Mouse (Mus musculus): ENCODE measurements around the gene Fam234b. TPM values are rescaled to one million over a fixed set of nuclear protein-coding genes. Genes with fewer than 3 reads are reported as not detected.

Fam234b gene
- polyA plus RNA-seq, 1 experiment, result 4.6 TPM

GRCm38 (mm10) chr6:135182925-135183324, 14.9 kb upstream of the Fam234b start:
- no peaks in the 10 kb centered on the region for H3K79me2 ChIP-seq (ENCODE audit: control insufficient read depth, insufficient read depth)
- no peaks in the 10 kb centered on the region for H3K36me3 ChIP-seq (ENCODE audit: control insufficient read depth, insufficient read depth)
- H3K27me3 ChIP-seq (ENCODE audit: control insufficient read depth, insufficient read depth, insufficient read length), result no peaks in the 10 kb centered on the region
- H3ac ChIP-seq (ENCODE audit: control insufficient read depth, insufficient read length, low read depth), result no peak overlapping the region
- no peaks in the 10 kb centered on the region for H3K79me3 ChIP-seq (ENCODE audit: low read depth)
- no peak for TF ChIP-seq CTCF (IDR thresholded peaks at IDR 0.05; ENCODE audit: control insufficient read depth, insufficient read depth, insufficient read length)
- no peak for TF ChIP-seq MYOG (IDR thresholded peaks at IDR 0.05; ENCODE audit: control insufficient read depth, extremely low read depth, insufficient read length)
- no peak for TF ChIP-seq FOSL1 (IDR thresholded peaks at IDR 0.05; ENCODE audit: insufficient read depth, low read length, poor library complexity, severe bottlenecking)
- TF ChIP-seq CEBPB (IDR thresholded peaks at IDR 0.05; ENCODE audit: low read depth), result no peak
- TF ChIP-seq USF1 (IDR thresholded peaks at IDR 0.05; ENCODE audit: low read depth), result no peak
- no peak for TF ChIP-seq MAX (IDR thresholded peaks at IDR 0.05)
- TF ChIP-seq MYOD1 (IDR thresholded peaks at IDR 0.05; ENCODE audit: control insufficient read depth, insufficient read length, low read depth), result no peak
- no peak overlapping the region for H3K4me3 ChIP-seq (ENCODE audit: insufficient read depth, poor library complexity, severe bottlenecking)

DNA sequence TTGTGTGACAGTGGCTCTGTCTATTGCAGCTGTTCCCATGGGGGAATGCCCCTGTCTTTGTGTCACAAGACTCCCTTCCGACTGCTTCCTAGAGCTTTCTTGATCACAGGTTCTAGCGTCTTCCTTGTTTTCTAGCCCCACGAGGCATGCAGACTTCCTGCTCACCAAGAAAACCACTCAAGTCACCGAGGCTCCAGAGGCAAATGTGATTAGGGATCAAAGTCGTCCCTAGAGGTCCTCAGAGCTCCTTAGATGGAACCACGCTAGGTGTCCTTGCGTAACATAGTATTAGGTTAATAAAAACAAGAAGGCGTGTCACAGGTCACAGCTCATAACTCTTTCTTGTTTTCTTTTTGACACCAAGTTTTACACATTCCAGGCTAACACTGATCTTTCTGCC, 13.8 kb upstream of the Fam234b start:
- no peaks in the 10 kb centered on the region for H3K27me3 ChIP-seq (ENCODE audit: control insufficient read depth, insufficient read depth, insufficient read length)

DNA sequence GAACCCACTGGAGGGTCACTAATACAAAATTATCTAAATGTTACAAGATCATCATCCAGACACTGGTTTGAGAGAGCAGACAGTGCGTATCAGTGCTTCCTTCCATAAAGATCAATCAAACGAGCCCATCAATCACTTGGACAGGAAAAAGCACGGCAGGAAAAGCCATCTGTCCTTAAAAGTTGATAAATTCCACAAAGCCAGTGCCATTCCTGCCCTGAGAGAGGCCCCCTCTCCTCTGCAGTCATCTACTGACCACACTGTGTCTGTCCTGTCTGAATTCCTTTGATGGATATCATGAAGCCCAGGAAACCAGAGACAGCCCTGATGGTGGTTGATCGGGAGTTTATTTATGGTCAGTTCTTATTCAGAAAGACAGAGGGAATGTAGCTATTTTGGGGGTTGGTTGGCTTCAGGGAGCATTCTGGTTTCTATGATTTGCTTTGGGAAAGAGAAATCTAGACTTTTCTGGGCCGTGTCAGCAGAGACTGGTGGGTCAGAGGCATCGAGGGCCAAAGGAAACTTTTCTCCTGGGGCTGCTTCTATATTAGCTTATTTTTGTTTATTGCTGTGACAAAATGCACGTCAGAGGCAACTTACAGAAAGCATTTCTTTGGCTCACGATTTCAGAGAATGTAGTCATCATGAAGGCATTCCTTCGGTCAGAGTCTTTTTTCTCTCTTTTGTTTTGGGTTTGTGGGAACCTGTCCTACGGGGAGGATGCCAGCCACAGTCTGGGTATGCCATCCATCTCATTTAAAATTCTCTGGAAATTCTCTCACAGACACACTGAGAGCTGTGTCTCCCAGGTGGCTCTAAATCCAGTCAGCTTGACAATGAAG, 10.5 kb upstream of the Fam234b start:
- H3ac ChIP-seq (ENCODE audit: control insufficient read depth, insufficient read length, low read depth), result peak overlapping the region; percentile 40
- H3K79me3 ChIP-seq (ENCODE audit: low read depth), result no peaks in the 10 kb centered on the region
- no peak for TF ChIP-seq MAX (IDR thresholded peaks at IDR 0.05)
- TF ChIP-seq USF1 (IDR thresholded peaks at IDR 0.05; ENCODE audit: low read depth), result peak; percentile 88
- no peak for TF ChIP-seq CTCF (IDR thresholded peaks at IDR 0.05; ENCODE audit: control insufficient read depth, insufficient read depth, insufficient read length)
- no peak for TF ChIP-seq CEBPB (IDR thresholded peaks at IDR 0.05; ENCODE audit: low read depth)
- TF ChIP-seq FOSL1 (IDR thresholded peaks at IDR 0.05; ENCODE audit: insufficient read depth, low read length, poor library complexity, severe bottlenecking), result no peak
- no peaks in the 10 kb centered on the region for H3K36me3 ChIP-seq (ENCODE audit: control insufficient read depth, insufficient read depth)
- H3K79me2 ChIP-seq (ENCODE audit: control insufficient read depth, insufficient read depth), result no peaks in the 10 kb centered on the region
- H3K4me3 ChIP-seq (ENCODE audit: insufficient read depth, poor library complexity, severe bottlenecking), result no peak overlapping the region
- no peaks in the 10 kb centered on the region for H3K27me3 ChIP-seq (ENCODE audit: control insufficient read depth, insufficient read depth, insufficient read length)

More for the DNA sequence above, 13.8 kb upstream of the Fam234b start:
- TF ChIP-seq CEBPB (IDR thresholded peaks at IDR 0.05; ENCODE audit: low read depth), result no peak
- TF ChIP-seq MYOG (IDR thresholded peaks at IDR 0.05; ENCODE audit: control insufficient read depth, extremely low read depth, insufficient read length), result no peak
- no peak for TF ChIP-seq CTCF (IDR thresholded peaks at IDR 0.05; ENCODE audit: control insufficient read depth, insufficient read depth, insufficient read length)
- H3K79me3 ChIP-seq (ENCODE audit: low read depth), result no peaks in the 10 kb centered on the region
- no peak overlapping the region for H3K4me3 ChIP-seq (ENCODE audit: insufficient read depth, poor library complexity, severe bottlenecking)
- H3ac ChIP-seq (ENCODE audit: control insufficient read depth, insufficient read length, low read depth), result no peak overlapping the region
- H3K79me2 ChIP-seq (ENCODE audit: control insufficient read depth, insufficient read depth), result no peaks in the 10 kb centered on the region
- no peaks in the 10 kb centered on the region for H3K36me3 ChIP-seq (ENCODE audit: control insufficient read depth, insufficient read depth)

- Histone ChIP-seq H3K79me2 (ENCODE audit: control insufficient read depth, insufficient read depth) (no peaks in the 10 kb centered on the region), H3K4me3 (ENCODE audit: insufficient read depth, poor library complexity, severe bottlenecking) (no peak overlapping the region), H3ac (ENCODE audit: control insufficient read depth, insufficient read length, low read depth) (no peak overlapping the region), H3K79me3 (ENCODE audit: low read depth) (no peaks in the 10 kb centered on the region), H3K36me3 (ENCODE audit: control insufficient read depth, insufficient read depth) (no peaks in the 10 kb centered on the region), H3K27me3 (ENCODE audit: control insufficient read depth, insufficient read depth, insufficient read length) (no peaks in the 10 kb centered on the region)
- TF ChIP-seq MAX (IDR thresholded peaks at IDR 0.05) (no peak), FOSL1 (IDR thresholded peaks at IDR 0.05; ENCODE audit: insufficient read depth, low read length, poor library complexity, severe bottlenecking) (no peak), USF1 (IDR thresholded peaks at IDR 0.05; ENCODE audit: low read depth) (no peak), CEBPB (IDR thresholded peaks at IDR 0.05; ENCODE audit: low read depth) (no peak), CTCF (IDR thresholded peaks at IDR 0.05; ENCODE audit: control insufficient read depth, insufficient read depth, insufficient read length) (no peak), MYOD1 (IDR thresholded peaks at IDR 0.05; ENCODE audit: control insufficient read depth, insufficient read length, low read depth) (no peak), MYOG (IDR thresholded peaks at IDR 0.05; ENCODE audit: control insufficient read depth, extremely low read depth, insufficient read length) (no peak)
These were observed 9.1 kb upstream of the Fam234b start for GRCm38 (mm10) chr6:135188629-135189028.

DNA sequence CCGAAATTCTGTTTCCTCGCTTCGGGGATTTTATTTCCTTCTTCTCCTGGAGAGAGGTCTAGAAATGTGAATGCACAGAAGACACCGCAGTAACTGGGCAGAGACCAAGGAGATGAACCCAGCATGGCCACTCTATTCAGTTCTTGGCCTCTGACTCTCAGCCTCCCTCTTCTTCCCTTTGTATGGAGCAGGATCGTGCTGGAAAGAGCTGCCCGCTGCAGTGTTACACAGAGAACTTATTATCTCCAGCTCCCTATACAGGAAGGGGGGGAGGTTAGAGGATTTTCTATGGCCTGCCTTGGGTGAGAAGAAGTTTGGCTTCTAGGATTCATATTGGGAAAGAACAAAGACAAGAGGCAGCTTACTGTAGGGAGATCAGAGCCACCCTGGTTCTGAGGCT, 7.7 kb upstream of the Fam234b start:
- no peaks in the 10 kb centered on the region for H3K27me3 ChIP-seq (ENCODE audit: control insufficient read depth, insufficient read depth, insufficient read length)
- no peaks in the 10 kb centered on the region for H3K36me3 ChIP-seq (ENCODE audit: control insufficient read depth, insufficient read depth)
- H3K79me3 ChIP-seq (ENCODE audit: low read depth), result no peaks in the 10 kb centered on the region
- H3ac ChIP-seq (ENCODE audit: control insufficient read depth, insufficient read length, low read depth), result no peak overlapping the region
- no peaks in the 10 kb centered on the region for H3K79me2 ChIP-seq (ENCODE audit: control insufficient read depth, insufficient read depth)
- H3K4me3 ChIP-seq (ENCODE audit: insufficient read depth, poor library complexity, severe bottlenecking), result no peak overlapping the region
- TF ChIP-seq MYOD1 (IDR thresholded peaks at IDR 0.05; ENCODE audit: control insufficient read depth, insufficient read length, low read depth) (no peak), MYOG (IDR thresholded peaks at IDR 0.05; ENCODE audit: control insufficient read depth, extremely low read depth, insufficient read length) (no peak), USF1 (IDR thresholded peaks at IDR 0.05; ENCODE audit: low read depth) (no peak), FOSL1 (IDR thresholded peaks at IDR 0.05; ENCODE audit: insufficient read depth, low read length, poor library complexity, severe bottlenecking) (no peak), MAX (IDR thresholded peaks at IDR 0.05) (no peak), CEBPB (IDR thresholded peaks at IDR 0.05; ENCODE audit: low read depth) (no peak), CTCF (IDR thresholded peaks at IDR 0.05; ENCODE audit: control insufficient read depth, insufficient read depth, insufficient read length) (no peak)

DNA sequence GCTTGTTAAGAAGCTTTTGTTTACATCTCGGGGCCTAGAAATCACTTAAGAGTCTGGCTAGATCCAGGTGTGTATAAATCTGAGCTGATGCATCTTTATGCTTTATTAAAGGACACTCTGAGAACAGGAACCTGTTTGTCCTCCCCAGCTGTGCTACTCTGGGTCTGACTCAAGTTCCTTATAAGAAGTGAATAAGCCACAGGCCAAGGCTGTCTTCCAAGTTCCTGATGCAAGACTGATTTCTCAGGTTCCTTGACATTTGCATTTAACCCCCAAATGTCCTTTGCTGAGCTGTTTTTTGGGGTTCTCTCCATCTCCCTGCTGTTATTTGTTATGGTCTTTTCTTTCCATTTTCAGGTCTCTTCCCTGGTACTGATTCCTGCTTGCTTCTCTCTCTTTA, 5.9 kb upstream of the Fam234b start:
- no peaks in the 10 kb centered on the region for H3K36me3 ChIP-seq (ENCODE audit: control insufficient read depth, insufficient read depth)
- TF ChIP-seq USF1 (IDR thresholded peaks at IDR 0.05; ENCODE audit: low read depth) (no peak), CTCF (IDR thresholded peaks at IDR 0.05; ENCODE audit: control insufficient read depth, insufficient read depth, insufficient read length) (no peak), MYOD1 (IDR thresholded peaks at IDR 0.05; ENCODE audit: control insufficient read depth, insufficient read length, low read depth) (no peak), FOSL1 (IDR thresholded peaks at IDR 0.05; ENCODE audit: insufficient read depth, low read length, poor library complexity, severe bottlenecking) (no peak), MYOG (IDR thresholded peaks at IDR 0.05; ENCODE audit: control insufficient read depth, extremely low read depth, insufficient read length) (no peak), MAX (IDR thresholded peaks at IDR 0.05) (no peak), CEBPB (IDR thresholded peaks at IDR 0.05; ENCODE audit: low read depth) (no peak)
- H3K27me3 ChIP-seq (ENCODE audit: control insufficient read depth, insufficient read depth, insufficient read length), result no peaks in the 10 kb centered on the region
- H3K79me3 ChIP-seq (ENCODE audit: low read depth), result no peaks in the 10 kb centered on the region
- no peak overlapping the region for H3ac ChIP-seq (ENCODE audit: control insufficient read depth, insufficient read length, low read depth)
- no peaks in the 10 kb centered on the region for H3K79me2 ChIP-seq (ENCODE audit: control insufficient read depth, insufficient read depth)
- H3K4me3 ChIP-seq (ENCODE audit: insufficient read depth, poor library complexity, severe bottlenecking), result no peak overlapping the region
